Mouse (Mus musculus) kidney, adult 18-20 months (tissue): Measurements from ENCODE around the gene Ccdc59.
A peak's percentile ranks its signal among the peaks of the same experiment; 100 is the strongest.

Source experiments
- DNase-seq: peaks from one replicate; pipeline ENCODE4 v3.0.0; 2021

The Ccdc59 gene

GRCm38 (mm10) chr10:105840928-105841888 is at the start of gene Ccdc59, which contains the start of gene Mettl25:
TSS of gene Ccdc59 (plus strand) at chr10:105841067.
TSS of gene Mettl25 (minus strand) at chr10:105841380.
- peak; percentile 98 for DNase-seq

- DNase-seq: no peak
Measured at GRCm38 (mm10) chr10:105793776-105794552, 46.9 kb upstream of the Ccdc59 start.

GRCm38 (mm10) chr10:105797250-105797924 is 43.5 kb upstream of the Ccdc59 start:
- DNase-seq: no peak

- DNase-seq: no peak
Measured at GRCm38 (mm10) chr10:105801147-105801546, 39.7 kb upstream of the Ccdc59 start.

- no peak for DNase-seq
Measured at GRCm38 (mm10) chr10:105802132-105802531, 38.7 kb upstream of the Ccdc59 start.

GRCm38 (mm10) chr10:105803461-105803860 is 37.4 kb upstream of the Ccdc59 start:
- DNase-seq: no peak

GRCm38 (mm10) chr10:105806259-105807010 is 34.4 kb upstream of the Ccdc59 start:
- DNase-seq: no peak

GRCm38 (mm10) chr10:105834627-105835228 is 6.1 kb upstream of the Ccdc59 start:
- no peak for DNase-seq

GRCm38 (mm10) chr10:105842574-105842973 is 1.7 kb downstream of the Ccdc59 start:
- no peak for DNase-seq

- DNase-seq: no peak
Measured at GRCm38 (mm10) chr10:105850286-105850685, 9.4 kb downstream of the Ccdc59 start.

GRCm38 (mm10) chr10:105851136-105851535 is 10.3 kb downstream of the Ccdc59 start:
- no peak for DNase-seq

- no peak for DNase-seq
Measured at GRCm38 (mm10) chr10:105867312-105867711, 26.4 kb downstream of the Ccdc59 start.
